Mouse (Mus musculus) kidney, postnatal 0 days (tissue): ENCODE measurements around the gene Pabpc1l. TPM values are rescaled to one million over a fixed set of nuclear protein-coding genes. Genes with fewer than 3 reads are reported as not detected.

Experiments
- ATAC-seq: fragments of 200-750 bp; cut with Nextera tagmentation; replicated peaks from 2 replicates; pipeline ENCODE4 v1.8.0; 2017; ENCODE audit warnings: low read depth, moderate number of reproducible peaks, moderate TSS enrichment, moderate library complexity; ENCODE audit not compliant: low FRiP score
- DNase-seq: peaks from one replicate; pipeline ENCODE4 v3.0.0-alpha.2; 2016; ENCODE audit warnings: low spot score
- H3K27ac ChIP-seq: fragments of 300-500 bp; sonication (generic); 2 replicates; pipeline ENCODE4 v1.5.1; 2014; ENCODE audit warnings: mild to moderate bottlenecking
- H3K27me3 ChIP-seq: fragments of 300-500 bp; sonication (generic); 2 replicates; pipeline ENCODE4 v1.6.1; 2014; ENCODE audit warnings: low read length, mixed read lengths; ENCODE audit not compliant: insufficient read depth
- H3K36me3 ChIP-seq: fragments of 300-500 bp; sonication (generic); 2 replicates; pipeline ENCODE4 v1.6.1; 2014; ENCODE audit warnings: low read length, mixed read lengths; ENCODE audit not compliant: insufficient read depth
- H3K4me1 ChIP-seq: fragments of 300-500 bp; sonication (generic); replicated peaks from 2 replicates; pipeline ENCODE4 v1.6.1; 2014; ENCODE audit warnings: antibody characterized with exemption, low read length, mixed read lengths; ENCODE audit not compliant: insufficient read depth
- H3K4me2 ChIP-seq: fragments of 300-500 bp; sonication (generic); 2 replicates; pipeline ENCODE4 v1.6.1; 2014; ENCODE audit warnings: mild to moderate bottlenecking, low read length, moderate library complexity, mixed read lengths
- H3K4me3 ChIP-seq: fragments of 300-500 bp; sonication (generic); replicated peaks from 2 replicates; pipeline ENCODE4 v1.5.1; 2014; ENCODE audit warnings: low read depth, low read length
- H3K9ac ChIP-seq: fragments of 300-500 bp; sonication (generic); 2 replicates; pipeline ENCODE4 v1.6.1; 2014; ENCODE audit warnings: low read depth, low read length
- H3K9me3 ChIP-seq: fragments of 300-500 bp; sonication (generic); replicated peaks from 2 replicates; pipeline ENCODE4 v1.6.1; 2016; ENCODE audit warnings: low read length, inconsistent platforms, mixed read lengths
- CTCF ChIP-seq: IDR thresholded peaks from 2 replicates; pipeline ENCODE4 v1.5.1; 2016; ENCODE audit warnings: antibody characterized with exemption, low read depth, mild to moderate bottlenecking, moderate library complexity
- WGBS: fragments of 180-500 bp; shearing (Covaris S2); extraction: QIAGEN DNeasy Blood & Tissue Kit; methylation state at CpG from one replicate; pipeline ENCODE4 v1.1.7; 2014; 5-methylcytosine and 5-hydroxymethylcytosine counted together
- polyA plus RNA-seq: library from polyadenylated mRNA; unstranded; fragments of >200 nt; fragmentation: Nextera tagmentation; extraction: Ambion mirVana; gene quantifications from 2 replicates; pipeline ENCODE4 v1.2.1, GENCODE M21; 2015

Pabpc1l gene
- polyA plus RNA-seq, 1 experiment from 2014 or later: 2.7 TPM

DNA sequence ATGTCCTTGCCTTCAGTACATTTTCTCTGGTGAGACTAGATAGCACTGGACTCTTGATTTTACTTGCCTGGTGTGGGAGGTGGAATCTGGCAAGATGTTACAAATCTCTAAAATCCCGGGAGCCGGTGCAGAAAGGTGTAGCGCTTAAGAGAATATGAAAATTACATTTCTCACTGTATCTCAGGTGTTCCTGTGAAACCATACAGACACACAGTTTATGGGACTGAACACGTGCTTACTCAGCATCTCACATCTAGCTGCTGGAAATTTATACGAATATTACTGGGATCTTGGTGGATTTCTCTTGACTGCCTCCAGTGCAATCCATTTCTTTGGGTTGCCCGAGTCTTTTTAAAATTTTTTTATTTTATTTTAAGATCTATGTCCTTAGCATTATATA, 29.0 kb upstream of the Pabpc1l start:
- no peak for DNase-seq
- TF ChIP-seq CTCF: no peak

DNA sequence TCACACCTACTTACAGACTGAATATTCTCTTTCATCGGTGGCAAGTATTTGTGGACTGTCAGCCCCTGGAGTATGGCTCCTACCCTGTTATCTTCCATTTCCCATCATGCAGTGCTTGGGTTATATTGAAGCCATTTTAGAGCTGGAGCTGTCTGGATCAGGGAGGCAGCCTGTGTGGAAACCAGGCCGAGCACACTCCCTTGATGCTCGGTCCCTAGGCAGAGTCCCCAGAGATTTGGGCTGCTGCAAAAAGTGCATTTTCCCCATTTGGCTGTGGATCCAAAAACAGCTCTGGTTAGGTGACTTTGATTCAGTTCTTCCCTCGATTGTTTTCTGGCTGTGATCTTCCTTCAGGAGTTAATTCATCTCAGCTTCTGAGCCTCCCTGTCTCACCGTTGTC, 28.4 kb upstream of the Pabpc1l start:
- WGBS: 60% methylated on average over 5 of the region's 5 CpGs
- no peak for TF ChIP-seq CTCF
- H3K36me3 ChIP-seq: no peaks in the 10 kb centered on the region
- ATAC-seq (no peak), DNase-seq (no peak)
- no peak overlapping the region for H3K27ac ChIP-seq
- H3K4me1 ChIP-seq: peaks cover 15% of the 10 kb centered on the region; the same call in 1 of the 2 replicates
- no peak overlapping the region for H3K9ac ChIP-seq
- no peaks in the 10 kb centered on the region for H3K9me3 ChIP-seq
- H3K4me3 ChIP-seq: 0 out of 2 replicates have a peak overlapping the region, but pooled peaks have one; percentile 4
- H3K4me2 ChIP-seq: peak overlapping the region; percentile 64
- no peaks in the 10 kb centered on the region for H3K27me3 ChIP-seq

More for the DNA sequence above, 29.0 kb upstream of the Pabpc1l start:
- H3K36me3 ChIP-seq: no peaks in the 10 kb centered on the region
- peaks cover 15% of the 10 kb centered on the region; the same call in 1 of the 2 replicates for H3K4me1 ChIP-seq
- H3K9ac ChIP-seq: peak overlapping the region; percentile 99; the same call in 1 of the 2 replicates
- no peak overlapping the region for H3K27ac ChIP-seq
- no peaks in the 10 kb centered on the region for H3K9me3 ChIP-seq
- peak overlapping the region; percentile 99 for H3K4me3 ChIP-seq
- H3K27me3 ChIP-seq: no peaks in the 10 kb centered on the region
- ATAC-seq: no peak
- H3K4me2 ChIP-seq: peak overlapping the region; percentile 64
- 61% methylated on average over 6 of the region's 6 CpGs for WGBS

DNA sequence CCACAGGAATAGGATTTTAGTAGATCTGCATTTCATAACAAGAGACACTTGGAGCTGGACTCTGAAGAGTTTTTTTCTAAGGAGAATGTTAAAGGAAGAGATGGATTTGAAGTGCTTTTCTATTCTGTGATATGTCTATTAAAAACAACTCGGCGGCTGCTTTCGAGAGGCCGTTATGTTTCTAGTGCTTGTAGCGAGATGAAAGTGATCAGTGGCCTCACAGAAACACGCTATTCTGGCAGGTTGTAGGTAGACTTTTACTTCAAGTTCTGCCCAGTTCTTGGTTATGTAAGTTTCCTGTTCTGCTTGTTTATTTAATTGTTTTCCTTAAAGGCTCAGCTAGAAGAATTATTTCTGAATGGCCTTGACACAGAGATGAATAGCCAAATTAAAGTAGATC, 26.3 kb upstream of the Pabpc1l start:
- H3K36me3 ChIP-seq: no peaks in the 10 kb centered on the region
- no peak overlapping the region for H3K9ac ChIP-seq
- no peak overlapping the region for H3K4me3 ChIP-seq
- no peaks in the 10 kb centered on the region for H3K27me3 ChIP-seq
- no peak for DNase-seq
- TF ChIP-seq CTCF: no peak
- no peak overlapping the region for H3K27ac ChIP-seq
- no peak overlapping the region for H3K4me2 ChIP-seq
- no peaks in the 10 kb centered on the region for H3K9me3 ChIP-seq
- 91% methylated on average over 6 of the region's 6 CpGs for WGBS
- no peak for ATAC-seq
- H3K4me1 ChIP-seq: peaks cover 15% of the 10 kb centered on the region; the same call in 1 of the 2 replicates

DNA sequence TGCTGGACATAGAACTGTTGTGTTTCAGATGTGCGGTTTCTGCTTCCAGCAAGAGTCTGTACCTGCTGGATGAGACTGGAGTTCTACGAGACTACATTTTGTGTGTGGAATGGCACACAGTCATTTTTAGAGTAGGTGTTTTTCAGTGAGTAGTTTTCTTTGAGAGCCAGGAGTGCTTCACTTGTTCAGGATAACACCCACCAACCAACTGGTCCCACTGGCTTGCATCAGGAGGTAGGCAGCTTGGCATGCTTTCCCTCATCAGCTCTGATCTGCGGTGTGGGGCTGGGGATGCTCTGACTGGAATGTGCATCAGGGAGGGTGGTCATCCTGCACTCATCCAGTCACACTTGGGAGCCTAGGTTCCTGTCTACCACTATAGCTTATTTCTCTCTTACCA, 22.6 kb upstream of the Pabpc1l start:
- no peak overlapping the region for H3K27ac ChIP-seq
- no peaks in the 10 kb centered on the region for H3K27me3 ChIP-seq
- H3K36me3 ChIP-seq: no peaks in the 10 kb centered on the region
- H3K9me3 ChIP-seq: no peaks in the 10 kb centered on the region
- H3K9ac ChIP-seq: no peak overlapping the region
- DNase-seq (no peak), ATAC-seq (no peak)
- 93% methylated on average over 3 of the region's 3 CpGs for WGBS
- TF ChIP-seq CTCF: no peak
- no peak overlapping the region for H3K4me3 ChIP-seq
- no peak overlapping the region for H3K4me2 ChIP-seq
- H3K4me1 ChIP-seq: no peaks in the 10 kb centered on the region; the same call in 1 of the 2 replicates

DNA sequence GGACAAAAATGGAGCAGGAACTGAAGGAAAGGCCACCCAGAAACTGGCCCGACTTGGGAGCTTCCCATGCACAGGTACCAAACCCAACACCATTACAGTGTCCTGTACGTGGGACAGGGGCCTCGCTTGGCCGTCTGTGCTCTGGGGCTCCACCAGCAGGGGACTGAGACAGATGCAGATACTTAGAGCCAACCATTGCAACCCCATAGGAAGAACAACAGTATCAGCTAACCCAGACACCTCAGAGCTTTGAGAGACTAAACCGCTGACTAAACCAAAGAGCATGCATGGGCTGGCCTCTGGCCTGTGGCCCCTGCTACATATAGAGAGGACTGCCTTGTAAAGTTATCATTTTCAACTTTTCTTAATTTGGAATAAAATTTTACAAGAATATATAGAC, 20.7 kb upstream of the Pabpc1l start:
- ATAC-seq: no peak
- no peak for DNase-seq
- no peak for TF ChIP-seq CTCF
- Histone ChIP-seq H3K9ac (no peak overlapping the region), H3K27me3 (no peaks in the 10 kb centered on the region), H3K9me3 (no peaks in the 10 kb centered on the region), H3K27ac (no peak overlapping the region), H3K36me3 (no peaks in the 10 kb centered on the region), H3K4me1 (peaks cover 5% of the 10 kb centered on the region; the same call in 1 of the 2 replicates), H3K4me2 (no peak overlapping the region), H3K4me3 (no peak overlapping the region)
- 83% methylated on average over 5 of the region's 5 CpGs for WGBS

DNA sequence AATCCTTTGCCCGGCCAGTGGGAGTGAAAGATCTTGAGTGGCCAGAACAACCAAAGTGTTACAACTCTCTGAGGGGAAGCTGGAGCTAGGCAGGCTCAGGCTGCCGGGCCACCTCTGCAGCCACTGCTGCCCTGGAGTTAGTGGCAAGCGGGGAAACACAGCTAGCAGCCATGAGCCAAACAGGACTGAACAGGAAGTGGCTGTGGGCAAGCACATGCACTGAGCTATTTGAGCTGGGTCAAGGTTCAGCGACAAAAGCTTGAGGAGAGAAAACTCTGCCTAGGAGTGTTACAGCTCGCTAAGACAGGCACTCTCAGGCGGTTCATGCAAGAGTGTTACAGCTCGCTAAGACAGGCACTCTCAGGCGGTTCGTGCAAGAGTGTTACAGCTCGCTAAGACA, 18.3 kb upstream of the Pabpc1l start:
- H3K4me2 ChIP-seq: no peak overlapping the region
- DNase-seq: peak; percentile 52
- no peak overlapping the region for H3K9ac ChIP-seq
- TF ChIP-seq CTCF: no peak
- H3K27ac ChIP-seq: no peak overlapping the region
- peaks cover 5% of the 10 kb centered on the region; the same call in 1 of the 2 replicates for H3K4me1 ChIP-seq
- 66% methylated on average over 10 of the region's 10 CpGs for WGBS
- H3K9me3 ChIP-seq: no peaks in the 10 kb centered on the region
- no peak overlapping the region for H3K4me3 ChIP-seq
- H3K36me3 ChIP-seq: peaks cover 7% of the 10 kb centered on the region; the same call in 1 of the 2 replicates
- no peaks in the 10 kb centered on the region for H3K27me3 ChIP-seq
- ATAC-seq: peak; percentile 57

DNA sequence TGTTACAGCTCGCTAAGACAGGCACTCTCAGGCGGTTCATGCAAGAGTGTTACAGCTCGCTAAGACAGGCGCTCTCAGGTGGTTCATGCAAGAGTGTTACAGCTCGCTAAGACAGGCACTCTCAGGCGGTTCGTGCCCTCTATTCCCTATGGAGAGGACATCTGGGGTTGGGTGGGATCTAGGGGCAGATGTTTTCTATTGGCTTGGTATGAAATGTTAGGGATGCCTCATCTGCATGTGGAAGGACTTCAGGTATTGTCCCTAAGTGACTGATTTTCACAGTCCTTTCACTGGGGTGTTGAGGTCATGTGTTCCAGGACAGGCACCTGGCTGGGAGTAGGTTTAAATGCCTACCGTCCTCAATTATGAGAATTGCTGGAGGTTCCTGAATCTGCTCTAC, 17.7 kb upstream of the Pabpc1l start:
- WGBS: 93% methylated on average over 8 of the region's 8 CpGs
- Histone ChIP-seq H3K4me2 (no peak overlapping the region), H3K36me3 (peaks cover 13% of the 10 kb centered on the region; the same call in 1 of the 2 replicates), H3K27ac (no peak overlapping the region), H3K4me1 (peaks cover 5% of the 10 kb centered on the region; the same call in 1 of the 2 replicates), H3K4me3 (no peak overlapping the region), H3K9me3 (no peaks in the 10 kb centered on the region), H3K9ac (no peak overlapping the region), H3K27me3 (no peaks in the 10 kb centered on the region)
- TF ChIP-seq CTCF: no peak
- ATAC-seq (no peak), DNase-seq (no peak)
